Mouse (Mus musculus): ENCODE measurements around the gene D230025D16Rik.
"Not testable (repeated sequence)": the region's sequence is repeated elsewhere in the genome, so short reads cannot be mapped to it uniquely, and the experiment has no call there.

Gene D230025D16Rik

DNA sequence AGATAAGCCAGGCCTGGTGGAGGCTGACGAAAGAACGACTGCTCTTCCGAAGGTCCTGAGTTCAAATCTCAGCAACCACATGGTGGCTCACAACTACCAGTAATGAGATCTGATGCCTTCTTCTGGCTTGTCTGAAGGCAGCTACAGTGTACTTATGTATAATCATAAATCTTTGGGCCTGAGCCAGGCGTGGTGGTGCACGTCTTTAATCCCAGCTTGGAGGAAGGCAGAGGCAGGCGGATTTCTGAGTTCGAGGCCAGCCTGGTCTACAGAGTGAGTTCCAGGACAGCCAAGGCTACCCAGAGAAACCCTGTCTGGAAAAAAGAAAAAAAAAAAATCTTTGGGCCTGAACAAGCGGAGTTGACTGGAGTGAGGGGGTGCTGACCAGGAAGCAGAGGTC lies 66.4 kb downstream of the D230025D16Rik start:
- not testable (repeated sequence) for DNase-seq (ENCODE audit: low read depth, low spot score)

- DNase-seq (ENCODE audit: low read depth, low spot score), result not testable (repeated sequence)
Measured at GRCm38 (mm10) chr8:105291802-105292201, 66.9 kb downstream of the D230025D16Rik start.

DNA sequence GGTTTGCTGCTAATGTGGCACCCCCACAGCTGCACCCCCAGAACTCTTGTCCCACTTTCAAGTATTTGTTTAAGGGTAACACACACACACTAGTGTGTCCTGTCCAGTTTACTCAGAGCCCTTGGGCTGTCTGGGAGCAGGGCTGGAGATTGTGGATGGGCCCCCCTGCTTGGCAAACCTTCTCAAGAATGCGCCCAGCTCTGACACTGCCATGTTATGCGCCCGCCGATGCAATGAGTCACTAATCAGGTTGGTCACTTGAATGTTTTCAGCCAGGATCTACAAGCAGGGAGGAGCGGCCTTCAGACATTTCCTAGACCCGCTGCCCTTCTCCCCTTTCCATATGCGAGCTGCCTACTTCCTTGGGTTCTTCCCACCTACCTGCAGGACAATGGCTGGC lies 67.5 kb downstream of the D230025D16Rik start:
- no peak for DNase-seq (ENCODE audit: low read depth, low spot score)

DNA sequence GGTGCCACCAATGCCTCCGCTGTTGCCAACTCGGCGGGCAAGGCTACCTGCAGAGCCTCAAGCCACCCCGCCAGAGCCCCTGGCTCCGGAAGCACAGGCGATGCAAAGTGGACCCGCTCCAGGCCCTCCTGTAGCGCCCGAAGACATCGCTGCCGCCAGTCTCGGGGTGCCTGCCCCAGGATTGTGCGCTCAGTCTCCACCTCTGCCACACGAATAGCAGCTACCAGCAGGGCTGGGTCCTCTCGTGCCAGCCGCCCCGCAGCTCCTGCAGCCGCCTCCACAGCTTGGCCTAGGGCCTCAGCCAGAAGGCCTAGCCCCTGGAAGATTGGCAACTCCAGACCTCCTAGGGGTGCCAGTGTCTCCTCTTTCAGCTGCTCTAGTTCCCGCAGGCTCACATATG lies 68.5 kb downstream of the D230025D16Rik start:
- DNase-seq (ENCODE audit: low read depth, low spot score), result peak; percentile 46

DNA sequence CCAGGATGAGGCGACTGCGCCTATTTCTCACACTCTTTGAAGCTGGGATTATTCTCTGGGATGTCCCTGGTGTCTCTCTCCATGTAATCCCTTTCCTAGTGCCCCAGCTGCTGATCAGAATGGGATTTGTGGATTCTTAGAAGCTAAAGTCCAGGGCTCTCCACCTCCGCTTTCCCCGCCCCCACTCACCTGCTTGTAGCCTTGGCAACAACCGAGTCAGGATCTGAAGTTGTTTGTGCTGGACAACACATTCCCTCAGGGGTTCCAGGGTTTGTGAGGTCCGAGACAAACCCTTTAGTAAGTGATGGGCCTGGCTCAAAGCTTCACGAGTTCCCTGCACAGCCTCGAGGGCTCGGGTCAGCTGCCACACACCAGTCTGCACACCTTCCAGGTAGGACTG lies 69.8 kb downstream of the D230025D16Rik start:
- DNase-seq (ENCODE audit: low read depth, low spot score), result no peak

DNA sequence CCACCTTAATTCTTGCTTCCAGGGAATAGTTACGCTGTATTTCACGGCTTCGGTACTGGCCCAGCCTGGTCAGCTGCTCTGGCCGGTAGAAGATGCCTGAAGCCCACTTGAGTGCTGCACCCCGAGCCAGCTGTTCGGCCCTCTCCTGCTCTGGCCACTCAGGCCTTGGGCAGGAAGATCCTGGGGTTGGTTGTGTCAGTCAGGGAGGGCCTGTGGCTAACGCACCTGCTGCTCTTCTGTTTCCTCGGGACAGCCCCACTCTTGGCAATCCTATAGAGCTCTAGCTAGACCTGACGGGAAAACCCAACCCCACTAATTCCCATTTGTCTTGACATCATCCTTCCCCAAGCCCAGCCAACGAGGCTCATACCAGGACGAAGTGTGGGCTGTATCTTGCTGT lies 70.3 kb downstream of the D230025D16Rik start:
- DNase-seq (ENCODE audit: low read depth, low spot score), result no peak

DNA sequence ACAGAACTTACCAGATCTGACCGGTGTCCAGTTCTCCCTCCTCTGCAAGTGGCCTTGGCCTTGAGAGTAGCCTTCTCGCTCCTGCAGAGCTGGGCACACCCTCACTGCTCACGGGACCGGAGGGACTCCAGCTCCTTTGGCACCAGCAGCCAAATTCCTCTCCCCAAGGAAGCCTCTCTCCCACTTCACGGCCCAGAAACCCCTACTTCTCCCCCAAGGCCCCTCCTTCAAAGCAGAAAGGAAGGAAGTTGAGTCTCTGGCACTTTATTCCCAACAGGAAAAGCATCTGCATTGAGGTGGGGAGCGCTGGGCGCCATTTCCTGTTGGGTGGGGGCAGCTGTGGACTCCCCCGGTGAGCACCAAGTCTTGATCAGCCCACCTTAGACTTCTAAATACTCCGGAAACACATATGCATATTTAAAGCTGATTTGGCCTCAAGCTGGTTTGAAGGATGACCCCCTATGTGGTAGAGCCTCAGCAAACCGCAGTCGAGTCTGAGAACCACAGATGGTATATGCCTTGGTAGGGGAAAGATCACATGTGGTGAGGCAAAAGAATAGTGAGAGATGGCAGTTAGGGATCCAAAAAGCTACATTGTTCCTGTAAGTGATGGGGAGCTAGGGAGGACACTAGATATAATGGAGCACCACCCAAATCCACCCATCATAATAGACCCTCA lies 71.1 kb downstream of the D230025D16Rik start, which contains the start of gene Exoc3l:
Gene Exoc3l, minus strand, starts transcription at position 207 of the 679 bp plus-strand sequence.
- DNase-seq (ENCODE audit: low read depth, low spot score), result no peak

GRCm38 (mm10) chr8:105297511-105298192 lies 72.7 kb downstream of the D230025D16Rik start, which contains the start of gene E2f4:
E2f4 (plus strand) TSS chr8:105297663.
- peak; percentile 94 for DNase-seq (ENCODE audit: low read depth, low spot score)

GRCm38 (mm10) chr8:105298351-105299252 lies 73.7 kb downstream of the D230025D16Rik start:
- no peak for DNase-seq (ENCODE audit: low read depth, low spot score)

GRCm38 (mm10) chr8:105299962-105300361 lies 75.0 kb downstream of the D230025D16Rik start:
- DNase-seq (ENCODE audit: low read depth, low spot score), result no peak
